Mouse (Mus musculus): ENCODE measurements at regions not wholly inside any gene's neighbourhood (a gene's known extent, or its start where the extent isn't known, plus 50 kb on each side); places are given as distances from the start of the nearest gene placed in this dataset.
"Not testable (repeated sequence)": the region's sequence is repeated elsewhere in the genome, so short reads cannot be mapped to it uniquely, and the experiment has no call there.

DNA sequence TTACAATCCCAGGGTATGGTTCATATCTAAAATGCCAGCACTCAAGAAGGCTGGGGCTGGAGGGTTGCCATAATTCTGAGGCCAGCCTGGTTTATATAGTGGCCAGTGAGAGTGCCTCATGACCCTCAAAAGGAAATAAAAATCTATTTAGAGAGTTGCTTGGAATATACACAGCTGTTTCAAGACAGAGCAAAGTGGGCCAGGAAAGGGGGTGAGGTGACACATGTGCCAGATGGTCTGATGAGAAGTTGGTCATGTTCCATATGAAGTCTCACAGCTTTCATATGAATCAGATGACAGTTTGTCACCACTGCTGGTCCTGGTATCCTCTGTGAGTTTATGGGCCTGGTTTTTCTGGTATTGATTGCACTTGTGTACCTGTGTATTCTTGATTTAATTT lies 261.5 kb upstream of the Ube2e3 start:
- no peak for DNase-seq (ENCODE audit: extremely low spot score, low read depth, low spot score)

DNA sequence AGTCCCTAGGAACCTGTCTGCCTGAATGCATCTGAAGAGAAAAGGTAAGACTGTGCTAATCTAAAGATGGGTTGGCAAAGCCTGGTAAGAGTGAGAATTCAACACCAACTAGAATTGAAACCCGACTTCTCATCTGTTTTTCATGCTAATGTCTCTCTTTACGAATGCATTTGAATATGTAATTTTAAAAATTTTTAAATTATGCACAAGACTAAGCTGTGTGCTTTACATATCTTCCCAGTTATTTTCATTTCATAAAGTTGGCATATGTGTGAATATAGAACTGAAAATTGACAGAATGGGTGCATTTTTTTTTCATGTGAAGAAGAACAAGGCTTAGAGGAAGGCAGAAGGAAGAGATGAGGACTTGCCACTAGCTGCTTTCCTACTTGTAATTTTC lies 267.2 kb upstream of the Ube2e3 start:
- DNase-seq (ENCODE audit: extremely low spot score, low read depth, low spot score), result no peak

DNA sequence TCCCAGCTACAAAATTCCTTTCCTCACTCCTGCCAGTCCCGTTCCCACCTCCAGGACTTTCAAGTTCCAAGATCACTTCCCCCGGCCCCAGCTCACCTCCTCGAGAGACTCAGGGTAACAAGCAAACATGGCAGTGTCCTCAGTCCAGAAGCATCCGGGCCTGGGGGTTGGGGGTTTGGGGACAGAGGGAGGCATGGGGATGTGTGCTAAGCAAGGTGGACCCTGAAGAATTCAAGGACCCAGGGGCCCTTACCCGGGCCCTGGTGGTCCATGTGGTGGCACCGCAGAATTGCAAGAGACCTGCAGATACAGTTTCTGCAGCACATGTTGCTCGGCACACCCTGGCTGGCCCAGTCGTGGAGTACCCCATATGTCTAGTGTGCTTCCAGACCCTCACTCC lies 269.9 kb upstream of the Ube2e3 start:
- no peak for DNase-seq (ENCODE audit: extremely low spot score, low read depth, low spot score)

DNA sequence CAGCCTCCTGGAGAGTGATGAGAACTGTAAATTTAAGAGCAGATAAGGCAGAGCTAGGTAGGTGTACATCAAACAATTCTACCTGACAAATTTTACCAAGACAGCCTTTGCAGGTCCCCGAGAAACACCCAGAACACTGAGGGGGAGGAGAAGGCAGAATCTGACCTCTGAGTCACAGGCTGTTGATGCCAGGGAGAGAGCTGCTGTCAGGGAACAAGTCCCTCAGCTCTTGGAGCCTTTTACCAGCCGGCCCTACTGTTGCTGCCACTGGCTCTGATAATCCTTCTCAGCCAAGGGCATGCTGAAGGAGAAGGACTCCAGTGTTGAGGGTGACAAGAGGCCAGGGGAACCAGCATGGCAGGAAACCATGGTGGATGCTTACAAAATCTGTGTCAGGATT lies 271.7 kb upstream of the Ube2e3 start:
- no peak for DNase-seq (ENCODE audit: extremely low spot score, low read depth, low spot score)

DNA sequence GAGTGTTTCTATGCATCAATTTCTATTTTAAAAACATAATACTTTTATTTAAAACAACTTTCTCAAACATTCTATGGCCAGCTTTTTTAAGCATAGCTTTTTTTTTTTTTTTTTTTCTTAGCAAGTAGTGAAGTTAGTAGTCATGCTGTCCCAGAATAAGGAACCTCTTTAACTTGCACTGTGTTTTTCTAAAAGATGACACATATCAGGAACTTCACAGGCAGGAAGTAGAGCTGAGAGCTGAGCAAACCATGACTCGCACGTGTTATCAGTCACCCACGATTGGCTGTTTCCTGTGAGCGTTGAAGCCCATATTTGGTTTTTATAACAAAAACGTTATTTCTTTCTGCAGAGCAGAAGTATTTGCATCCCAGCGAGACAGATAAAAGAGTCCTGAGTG lies 287.9 kb upstream of the Ube2e3 start:
- no peak for DNase-seq (ENCODE audit: extremely low spot score, low read depth, low spot score)

DNA sequence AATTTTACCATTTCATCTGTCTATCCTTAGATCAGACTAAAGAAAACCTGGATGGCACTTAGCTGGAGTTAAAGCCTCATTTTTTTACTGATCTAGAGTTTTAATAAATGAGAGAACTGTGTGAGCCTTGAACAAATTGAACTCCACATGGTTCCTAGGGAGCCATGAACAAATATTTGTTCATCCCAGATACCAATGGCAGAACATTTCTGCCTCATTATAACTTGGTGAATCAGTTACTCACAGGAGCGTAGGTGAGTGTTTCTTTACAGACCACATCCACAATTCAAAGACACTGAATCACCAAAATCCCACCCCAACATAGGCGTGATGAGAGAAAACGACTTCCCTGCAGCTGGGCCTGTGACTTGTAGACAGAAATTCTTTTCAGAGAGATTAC lies 295.4 kb upstream of the Ube2e3 start:
- no peak for DNase-seq (ENCODE audit: extremely low spot score, low read depth, low spot score)

DNA sequence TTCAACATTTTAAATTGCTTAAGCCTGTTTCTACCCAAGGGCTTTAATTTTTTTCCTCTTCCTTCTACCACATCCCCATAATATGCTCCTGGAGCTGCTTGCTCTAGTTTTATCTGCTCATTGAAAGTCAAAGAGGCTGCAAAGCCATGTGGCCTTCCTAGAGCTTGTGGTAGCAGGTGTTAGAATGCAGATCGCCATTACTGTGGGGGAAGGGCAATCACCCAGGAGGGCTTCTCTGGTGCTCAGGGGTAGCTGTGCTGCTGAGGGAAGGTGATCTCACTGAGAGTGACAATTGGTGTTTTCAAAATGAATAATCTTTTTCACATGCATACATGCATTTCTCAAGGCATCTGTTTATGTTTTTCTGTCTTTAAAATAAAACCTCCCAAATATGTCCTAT lies 309.8 kb upstream of the Ube2e3 start:
- no peak for DNase-seq (ENCODE audit: extremely low spot score, low read depth, low spot score)

DNA sequence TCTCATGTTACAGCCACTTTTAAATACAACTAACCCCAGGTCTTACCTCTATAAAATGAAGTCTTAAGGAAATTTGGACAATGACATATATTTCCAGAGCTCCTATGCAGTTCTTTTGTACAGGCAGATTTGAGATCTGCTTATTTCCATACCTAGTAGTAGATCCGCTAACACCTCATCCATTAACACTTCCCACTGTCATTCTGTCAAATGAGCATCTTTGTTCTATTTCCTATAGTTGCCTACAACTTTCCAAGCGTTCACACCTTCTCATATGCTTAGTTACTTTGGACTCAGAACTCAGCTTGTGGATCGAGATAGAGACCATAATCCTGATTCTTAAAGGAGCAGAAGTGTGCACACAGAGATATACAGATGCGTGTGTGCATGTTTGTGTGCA lies 316.8 kb upstream of the Ube2e3 start:
- no peak for DNase-seq (ENCODE audit: extremely low spot score, low read depth, low spot score)

DNA sequence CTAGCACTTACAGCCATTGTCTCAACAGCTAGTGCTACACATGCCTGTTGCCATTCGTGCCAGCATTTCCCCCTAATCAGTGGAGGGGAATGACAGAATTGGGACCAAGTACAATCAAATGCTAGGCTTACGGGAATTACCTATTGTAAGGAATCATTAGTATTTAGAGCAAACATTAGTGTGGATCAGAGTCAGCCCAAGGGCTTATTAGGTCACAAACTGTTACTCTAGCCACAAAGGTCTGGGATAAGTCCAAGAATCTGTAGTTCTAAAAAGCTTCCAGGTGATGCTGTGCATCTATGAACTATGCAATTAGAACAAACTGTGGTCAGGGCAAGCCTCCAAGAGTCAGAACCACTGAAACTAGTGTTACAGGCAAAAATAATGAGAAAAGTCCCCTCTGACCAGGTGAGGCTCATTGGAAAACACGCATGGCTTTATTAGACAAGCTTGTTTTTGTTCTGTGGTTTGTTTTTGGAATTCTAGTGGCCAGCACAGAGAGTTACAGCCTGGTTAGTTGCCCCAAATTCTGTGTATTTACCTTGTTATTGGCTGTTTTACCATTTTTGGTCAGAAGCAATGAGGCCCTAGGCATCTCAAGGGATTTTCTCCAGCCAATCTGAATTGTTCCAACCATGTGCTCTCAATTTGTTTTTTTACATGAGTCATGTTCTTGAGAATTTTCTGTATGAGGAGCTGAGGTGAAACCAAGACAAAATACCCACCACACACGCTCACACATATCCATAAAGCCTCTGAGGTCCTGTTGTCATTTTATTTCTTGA lies 319.0 kb upstream of the Ube2e3 start:
- DNase-seq (ENCODE audit: extremely low spot score, low read depth, low spot score), result no peak

DNA sequence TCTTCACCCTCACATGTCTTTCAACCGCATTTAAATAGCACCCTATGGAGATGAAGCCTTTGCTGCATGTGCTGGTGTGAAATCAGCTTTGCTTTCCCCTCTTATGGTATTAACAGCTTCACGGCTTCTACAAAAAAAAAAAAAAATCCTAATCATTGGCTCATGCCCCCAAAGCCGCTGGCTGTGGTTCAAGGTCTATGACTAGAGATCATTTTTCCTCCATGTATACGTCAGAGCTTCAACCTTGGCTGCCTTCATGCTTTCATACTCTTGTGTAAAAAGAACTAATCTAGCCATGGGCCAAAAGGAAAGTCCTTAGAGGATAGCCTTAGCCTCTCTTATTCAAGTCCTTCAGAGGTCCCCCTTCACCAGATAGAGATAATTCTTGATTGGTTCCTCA lies 320.6 kb upstream of the Ube2e3 start:
- DNase-seq (ENCODE audit: extremely low spot score, low read depth, low spot score), result no peak

DNA sequence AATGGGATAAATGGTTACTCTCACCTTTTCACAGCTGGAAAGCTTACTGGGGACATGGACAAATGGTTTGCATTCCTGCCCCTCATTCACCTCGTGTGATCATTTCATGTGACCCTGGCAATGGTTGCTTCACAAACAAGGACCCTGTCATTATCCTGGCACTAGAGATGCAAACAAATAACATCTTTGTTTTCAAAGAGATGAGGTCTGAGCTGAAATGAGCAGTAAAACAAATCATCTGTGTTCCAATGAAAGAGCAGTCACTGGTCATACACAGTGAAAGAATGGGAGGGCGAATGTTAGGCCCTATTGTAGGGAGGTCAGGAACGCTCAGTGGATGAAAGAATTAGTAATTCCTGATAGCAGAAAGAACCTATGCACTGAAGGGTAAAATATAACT lies 327.5 kb upstream of the Ube2e3 start:
- DNase-seq (ENCODE audit: extremely low spot score, low read depth, low spot score), result no peak

DNA sequence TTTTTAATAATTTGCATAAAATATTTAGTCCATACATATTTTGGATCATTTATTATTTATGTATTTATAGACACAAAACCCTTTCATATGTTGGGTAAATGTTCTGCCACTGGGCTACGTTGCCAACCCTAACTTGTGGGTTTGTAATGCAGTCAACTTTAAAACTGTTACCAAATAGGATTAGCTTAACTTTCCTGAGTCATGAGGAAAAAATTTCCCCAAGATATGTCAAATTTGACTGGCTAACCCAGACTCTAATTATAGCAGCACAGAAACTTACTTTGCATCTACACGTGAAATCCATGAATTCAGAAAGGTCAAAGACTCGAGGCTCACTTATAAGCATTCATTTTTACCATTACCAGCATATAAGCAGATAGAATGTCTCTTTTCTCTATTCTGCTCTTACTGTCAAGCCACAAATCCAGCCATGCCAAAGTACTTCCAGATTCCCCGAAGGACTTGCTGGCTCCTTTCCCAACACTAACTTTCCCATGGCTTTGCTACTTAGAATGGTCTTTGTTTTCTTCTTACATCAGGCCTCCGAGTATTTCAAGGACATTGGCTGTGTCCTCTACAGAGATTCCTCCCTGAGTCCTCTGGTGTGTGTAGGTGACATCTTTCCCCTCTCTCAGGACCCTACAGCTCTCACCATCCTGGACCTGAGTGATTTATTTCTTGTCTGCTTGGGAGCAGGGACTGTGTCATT lies 328.2 kb upstream of the Ube2e3 start:
- no peak for DNase-seq (ENCODE audit: extremely low spot score, low read depth, low spot score)

DNA sequence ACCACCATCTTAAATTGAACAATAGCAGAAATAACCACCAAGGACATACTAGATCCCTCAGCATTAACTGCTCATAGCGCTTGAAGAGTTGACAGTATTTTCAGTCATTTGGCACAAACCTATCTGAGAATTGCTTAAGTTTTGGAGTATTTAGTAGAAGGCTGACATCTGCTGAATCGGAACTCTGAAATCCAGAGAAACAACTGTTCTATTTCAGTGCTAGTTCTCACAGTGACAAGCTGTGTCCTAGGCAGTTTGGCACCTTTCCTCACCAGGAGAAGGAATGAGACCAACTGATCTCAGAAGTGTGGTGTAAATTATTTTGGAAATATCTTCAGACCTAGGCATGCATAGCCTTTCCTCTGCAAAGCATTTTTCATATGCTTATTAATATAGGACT lies 330.4 kb upstream of the Ube2e3 start:
- DNase-seq (ENCODE audit: extremely low spot score, low read depth, low spot score), result no peak

DNA sequence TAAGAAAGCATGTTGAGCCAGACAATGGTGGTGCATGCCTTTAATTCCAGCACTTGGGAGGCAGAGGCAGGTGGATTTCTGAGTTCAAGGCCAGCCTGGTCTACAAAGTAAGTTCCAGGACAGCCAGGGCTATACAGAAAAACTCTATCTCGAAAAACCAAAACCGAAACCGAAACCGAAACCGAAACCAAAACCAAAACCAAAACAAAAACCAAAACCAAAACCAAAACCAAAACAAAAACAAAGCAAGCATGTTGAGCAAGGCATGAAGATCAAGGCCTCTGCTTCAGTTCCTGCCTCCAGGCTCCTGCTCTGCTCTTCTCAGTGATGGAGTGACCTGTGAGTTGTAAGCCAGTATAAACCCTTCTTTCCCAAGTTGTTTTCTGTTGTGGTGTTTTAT lies 334.0 kb upstream of the Ube2e3 start:
- not testable (repeated sequence) for DNase-seq (ENCODE audit: extremely low spot score, low read depth, low spot score)

DNA sequence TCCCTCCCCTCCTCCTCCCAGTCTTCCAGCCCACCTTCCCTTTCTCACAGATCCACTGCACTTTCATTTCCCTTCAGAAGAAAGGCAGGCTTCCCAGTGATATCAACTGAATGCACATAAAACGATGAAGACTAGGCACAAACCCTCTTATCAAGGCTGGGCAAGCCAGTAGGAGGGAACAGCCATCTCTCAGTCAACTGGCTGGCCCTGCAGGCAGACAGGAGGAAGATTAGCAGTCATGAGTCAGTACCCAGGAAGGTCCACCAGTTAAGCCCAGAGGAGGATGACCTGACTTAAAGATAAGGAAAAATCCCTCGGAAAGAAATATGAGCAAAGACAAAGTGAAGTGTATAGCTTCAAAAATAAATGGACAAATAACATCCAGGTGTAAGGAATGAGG lies 337.4 kb upstream of the Ube2e3 start:
- no peak for DNase-seq (ENCODE audit: extremely low spot score, low read depth, low spot score)

DNA sequence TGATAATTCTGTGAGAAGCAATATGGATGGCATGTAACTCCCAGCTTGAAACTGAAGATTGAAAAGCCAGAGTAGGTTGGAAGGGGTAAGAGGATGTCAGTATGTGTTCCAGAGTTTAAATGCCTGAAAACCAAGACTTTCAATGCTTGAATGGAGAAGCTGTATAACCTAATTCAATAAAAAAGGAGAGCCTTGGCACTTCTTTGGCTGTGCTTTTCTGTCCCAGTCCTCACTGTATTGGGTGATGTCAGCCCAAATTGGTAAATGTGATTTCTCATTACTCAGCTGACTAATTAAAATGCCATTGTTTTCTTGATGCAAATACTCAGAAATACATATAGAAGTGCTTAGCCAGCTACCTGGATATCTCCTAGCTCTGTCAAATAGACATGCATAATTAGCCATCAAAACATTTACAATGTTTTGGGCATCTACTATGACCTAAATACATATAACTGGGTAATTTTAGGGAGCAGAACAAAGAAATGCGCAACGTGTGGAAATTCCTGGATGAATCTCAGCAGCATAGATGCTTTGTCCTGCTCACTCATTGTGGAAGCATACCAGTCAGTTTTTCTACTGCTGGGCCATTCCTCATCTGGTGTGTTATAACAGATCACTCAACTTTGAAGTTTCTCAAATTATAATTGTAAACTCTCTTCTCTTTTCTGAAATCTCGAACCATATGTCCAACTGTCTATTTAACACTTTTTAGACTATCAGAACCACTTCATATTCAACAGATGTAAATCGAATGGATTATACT lies 347.5 kb upstream of the Ube2e3 start:
- DNase-seq (ENCODE audit: extremely low spot score, low read depth, low spot score), result no peak

DNA sequence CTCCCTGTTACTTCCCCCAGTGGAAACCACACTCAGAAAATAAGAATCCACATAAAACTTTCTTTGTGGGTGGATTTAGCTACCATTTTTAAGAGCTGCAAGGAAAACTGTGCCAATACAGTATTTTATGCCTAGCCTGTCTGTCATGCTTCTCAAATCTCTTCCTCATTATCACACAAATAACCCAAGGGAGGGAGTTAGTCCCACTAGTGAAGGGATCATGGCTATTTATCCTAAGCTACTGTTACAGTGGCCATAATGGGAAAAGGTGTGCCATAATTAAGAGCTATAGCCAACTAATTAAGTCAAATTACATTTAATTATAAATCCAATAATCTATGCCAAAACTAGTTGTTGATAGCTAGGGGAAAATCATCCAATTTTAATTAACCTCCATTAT lies 374.8 kb upstream of the Ube2e3 start:
- no peak for DNase-seq (ENCODE audit: extremely low spot score, low read depth, low spot score)

DNA sequence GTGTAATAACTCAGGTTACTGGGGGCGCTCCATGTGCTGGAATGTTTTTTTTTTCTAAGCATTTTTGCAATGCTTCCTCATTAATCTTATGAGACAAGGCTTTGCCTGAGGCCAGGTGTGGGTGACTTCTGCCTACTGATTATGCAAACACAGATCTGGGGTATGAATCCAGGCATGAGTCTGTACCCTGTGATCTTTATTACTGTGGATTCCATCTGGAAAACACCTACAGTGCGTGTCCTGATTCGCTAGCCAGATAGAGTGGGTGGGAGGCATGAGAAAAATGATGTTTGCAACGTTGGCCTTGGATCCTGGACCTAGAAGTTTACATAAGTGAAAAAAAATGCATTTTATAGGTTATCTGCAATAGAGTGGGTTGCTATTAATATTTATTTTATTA lies 387.9 kb upstream of the Ube2e3 start:
- no peak for DNase-seq (ENCODE audit: extremely low spot score, low read depth, low spot score)

DNA sequence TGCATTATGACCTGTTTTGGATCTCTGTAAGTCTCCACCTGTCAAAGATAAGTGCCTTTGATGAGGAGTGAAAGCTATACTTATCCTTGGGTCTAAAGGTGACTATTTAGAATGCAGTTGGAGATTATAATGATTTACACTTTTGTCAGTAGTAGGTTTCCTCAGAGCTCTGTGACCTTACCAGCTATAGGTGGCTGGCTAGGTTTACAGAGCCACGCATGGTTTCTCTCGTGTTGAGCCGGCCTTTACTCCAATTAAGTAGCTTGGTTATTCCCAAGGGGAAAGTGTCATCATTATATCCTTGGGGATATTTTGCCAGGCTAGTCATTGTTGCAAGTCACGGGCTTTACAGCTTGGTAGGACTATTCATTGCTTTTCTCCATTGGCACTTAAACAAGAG lies 408.5 kb upstream of the Ube2e3 start:
- DNase-seq (ENCODE audit: extremely low spot score, low read depth, low spot score), result no peak

DNA sequence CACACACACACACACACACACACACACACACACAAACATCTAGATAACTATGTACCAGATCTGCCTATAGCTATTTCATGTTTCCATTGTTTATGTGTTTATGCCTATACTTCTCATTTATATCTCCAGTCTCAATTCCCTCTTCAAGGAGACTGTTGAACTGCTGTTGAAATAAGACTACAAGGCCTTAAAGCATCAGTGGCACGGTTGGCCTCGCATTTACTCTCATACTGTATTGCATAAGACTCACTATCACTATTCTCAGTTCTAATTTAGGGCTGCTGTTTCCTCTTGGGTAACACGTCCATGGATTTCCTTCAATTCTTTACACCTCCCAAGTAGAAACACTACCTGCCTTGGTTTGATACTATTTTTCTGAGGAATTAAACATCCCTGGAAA lies 414.5 kb upstream of the Ube2e3 start:
- DNase-seq (ENCODE audit: extremely low spot score, low read depth, low spot score), result no peak

DNA sequence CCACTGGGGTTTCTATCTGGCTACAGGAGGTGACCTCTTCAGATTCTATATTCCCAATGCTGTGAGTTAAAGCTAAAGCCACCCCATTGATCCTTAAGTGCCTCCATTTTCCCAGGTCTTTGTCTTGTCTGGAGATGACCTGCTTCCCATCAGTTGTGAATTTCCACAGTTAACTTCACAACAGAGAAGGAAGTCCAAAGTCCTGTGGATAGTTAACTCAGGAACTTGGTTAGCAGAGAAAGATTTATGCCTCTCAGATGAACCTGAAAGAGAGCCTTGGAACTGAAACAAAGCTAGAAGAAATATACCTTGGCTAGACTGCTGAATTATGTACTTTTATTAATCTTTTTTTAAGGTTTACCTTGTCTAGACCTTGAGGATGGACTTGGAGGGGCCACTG lies 431.1 kb upstream of the Ube2e3 start:
- DNase-seq (ENCODE audit: extremely low spot score, low read depth, low spot score), result no peak

DNA sequence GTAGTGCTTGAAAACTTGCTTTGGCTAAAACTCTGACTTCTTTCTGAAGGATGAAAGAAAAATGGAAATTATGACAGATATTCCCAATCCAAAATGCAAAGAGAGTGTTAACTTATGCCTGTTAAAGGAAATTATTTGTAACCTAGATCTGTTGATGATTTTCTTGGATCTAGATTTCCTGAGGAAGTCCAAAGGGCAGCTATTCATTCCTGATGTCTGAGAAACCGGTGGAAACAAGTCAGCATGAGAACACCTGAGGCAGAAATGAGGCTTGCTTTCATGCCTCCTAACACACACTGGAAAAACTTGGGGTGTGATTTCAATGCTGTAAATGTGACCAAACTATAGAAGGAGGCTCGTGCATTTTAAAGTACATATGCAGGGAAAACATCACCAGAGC lies 432.9 kb upstream of the Ube2e3 start:
- no peak for DNase-seq (ENCODE audit: extremely low spot score, low read depth, low spot score)
